Mouse (Mus musculus): ENCODE data around the gene Fam129b.

DNA sequence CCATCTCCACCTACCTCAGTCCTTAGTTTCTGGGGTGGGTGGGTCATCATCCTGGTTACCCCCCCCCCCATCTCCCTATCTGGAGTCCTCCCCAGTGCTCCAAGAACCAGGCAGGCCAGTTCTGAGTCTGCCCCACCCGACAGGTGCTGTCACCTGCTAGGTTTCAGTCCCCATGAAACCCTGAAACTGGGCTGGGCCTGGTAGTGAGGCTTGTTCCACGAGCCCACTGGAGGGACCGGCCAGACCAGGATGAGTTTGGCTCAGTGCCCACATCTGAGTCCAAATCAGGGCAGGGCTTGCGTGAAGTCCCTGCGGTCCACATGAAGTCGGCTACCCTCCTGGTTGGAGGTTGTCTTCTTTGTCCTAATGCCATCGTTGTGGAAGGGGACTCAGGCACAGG is 23.1 kb downstream of the Fam129b start:
- TF ChIP-seq CTCF (IDR thresholded peaks at IDR 0.05; ENCODE audit: borderline replicate concordance, control insufficient read depth, extremely low read depth, insufficient read depth, low read length, poor library complexity), result no peak
- no peak for TF ChIP-seq POLR2A (IDR thresholded peaks at IDR 0.05; ENCODE audit: control insufficient read depth, extremely low read depth, insufficient read depth, low read length, poor library complexity)

Data from thymus, adult 2 months (tissue).